Mouse (Mus musculus): ENCODE measurements at regions not wholly inside any gene's neighbourhood (a gene's known extent, or its start where the extent isn't known, plus 50 kb on each side); places are given as distances from the start of the nearest gene placed in this dataset.
"Not testable (repeated sequence)": the region's sequence is repeated elsewhere in the genome, so short reads cannot be mapped to it uniquely, and the experiment has no call there.

DNA sequence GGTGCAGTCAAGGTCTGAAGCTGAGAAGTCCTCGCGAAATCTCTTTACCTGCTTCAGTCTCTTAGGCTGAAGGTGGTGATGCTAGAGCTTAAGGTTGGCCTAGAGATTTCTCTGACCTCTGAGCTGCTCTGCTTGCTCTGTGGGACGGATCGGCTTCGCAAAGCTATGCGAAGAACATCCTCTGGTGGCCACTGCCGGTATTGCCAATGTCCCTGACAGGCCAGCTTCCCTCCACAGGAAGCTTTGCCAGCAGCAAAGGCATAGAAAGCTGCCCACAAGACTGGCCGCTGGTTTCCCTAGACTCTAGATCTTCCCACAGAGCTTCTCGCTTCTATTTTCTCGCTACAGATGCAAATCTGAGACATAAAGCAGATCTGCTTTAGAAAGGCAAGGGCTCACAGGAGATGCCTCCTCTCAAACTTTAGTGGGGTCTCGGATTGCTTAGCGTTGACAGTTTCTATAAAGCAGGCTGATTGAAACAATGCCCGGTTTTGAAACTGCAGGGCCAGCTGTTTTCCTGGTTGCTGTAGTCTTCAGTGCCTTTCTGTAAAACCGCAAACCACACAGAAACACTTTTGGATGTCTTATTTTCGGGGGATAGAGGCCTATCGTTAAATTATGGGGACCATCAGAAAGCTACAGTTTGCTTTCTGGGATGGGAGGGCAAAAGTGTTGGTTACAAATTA, 153.7 kb downstream of the Car8 start:
- DNase-seq (ENCODE audit: low spot score) (peak; percentile 88), ATAC-seq (replicated peaks; ENCODE audit: low FRiP score) (peak; percentile 88)
- Histone ChIP-seq H3K9ac (ENCODE audit: low read length) (no peak overlapping the region), H3K4me2 (ENCODE audit: low read depth, low read length, severe bottlenecking) (peak overlapping the region; percentile 11; the same call in 1 of the 2 replicates), H3K9me3 (ENCODE audit: control insufficient read depth, low read length) (no peaks in the 10 kb centered on the region), H3K27ac (ENCODE audit: low read depth, low read length) (no peak overlapping the region), H3K4me1 (replicated peaks; ENCODE audit: control insufficient read depth, insufficient read depth, low read length) (peaks cover 3% of the 10 kb centered on the region; the same call in 1 of the 2 replicates), H3K27me3 (ENCODE audit: control insufficient read depth, insufficient read depth, low read length) (no peaks in the 10 kb centered on the region), H3K4me3 (ENCODE audit: low read depth, low read length) (no peak overlapping the region), H3K36me3 (ENCODE audit: control insufficient read depth, insufficient read depth, low read length) (no peaks in the 10 kb centered on the region)
- WGBS, result 31% methylated on average over 16 of the region's 16 CpGs

DNA sequence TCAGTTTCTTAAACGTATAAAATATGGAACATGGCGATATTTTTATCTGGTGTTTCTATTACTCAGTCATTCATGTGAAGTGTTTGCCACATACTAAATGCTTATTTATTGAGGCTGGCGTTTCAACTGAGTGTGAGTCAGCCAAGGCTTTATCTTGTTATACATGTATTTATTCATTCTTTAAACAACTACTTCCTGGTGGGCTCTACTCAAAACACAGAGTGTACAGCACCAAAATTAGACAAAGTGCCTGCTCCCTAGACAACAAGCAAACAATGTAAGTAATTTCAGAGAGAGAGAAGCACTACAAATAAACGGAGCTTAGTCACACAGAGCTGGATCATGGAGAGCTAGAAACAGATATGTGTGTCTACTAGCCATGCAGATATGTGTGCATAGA, 159.5 kb downstream of the Car8 start:
- ATAC-seq (replicated peaks; ENCODE audit: low FRiP score), result no peak
- no peak for DNase-seq (ENCODE audit: low spot score)
- no peak overlapping the region for H3K27ac ChIP-seq (ENCODE audit: low read depth, low read length)

DNA sequence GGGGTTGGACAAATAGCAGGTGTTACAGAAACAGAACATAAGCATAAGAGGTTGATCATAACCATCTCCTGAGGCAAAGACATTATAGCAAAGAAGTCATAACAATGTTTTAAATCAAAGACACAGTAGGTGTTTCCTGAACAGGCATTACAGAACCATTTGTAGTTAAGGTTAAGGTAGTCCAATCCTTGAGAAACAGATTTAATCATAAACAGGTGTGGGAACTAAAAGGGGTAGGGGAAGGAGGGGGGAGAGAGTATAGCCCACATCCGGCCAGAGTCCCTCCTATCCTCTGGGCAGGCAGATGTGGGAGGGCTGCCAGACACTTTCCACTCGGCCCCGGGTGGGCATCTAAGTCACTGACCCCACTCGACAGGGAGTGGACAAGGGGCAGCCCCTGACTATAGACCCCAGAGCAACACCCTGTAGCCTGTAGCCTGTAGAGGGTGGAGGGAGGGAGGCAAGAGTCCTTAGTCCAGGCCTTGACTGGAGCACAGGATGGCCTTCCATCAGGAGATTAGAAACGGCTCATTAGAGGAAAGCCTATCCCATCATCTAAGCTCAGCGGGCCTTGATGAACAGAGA, 165.8 kb downstream of the Car8 start:
- Histone ChIP-seq H3K4me1 (replicated peaks; ENCODE audit: control insufficient read depth, insufficient read depth, low read length) (no peaks in the 10 kb centered on the region), H3K36me3 (ENCODE audit: control insufficient read depth, insufficient read depth, low read length) (no peaks in the 10 kb centered on the region), H3K27ac (ENCODE audit: low read depth, low read length) (no peak overlapping the region), H3K9me3 (ENCODE audit: control insufficient read depth, low read length) (no peaks in the 10 kb centered on the region), H3K27me3 (ENCODE audit: control insufficient read depth, insufficient read depth, low read length) (no peaks in the 10 kb centered on the region), H3K4me2 (ENCODE audit: low read depth, low read length, severe bottlenecking) (no peak overlapping the region), H3K9ac (ENCODE audit: low read length) (no peak overlapping the region), H3K4me3 (ENCODE audit: low read depth, low read length) (no peak overlapping the region)
- ATAC-seq (replicated peaks; ENCODE audit: low FRiP score), result no peak
- WGBS, result 84% methylated on average over 6 of the region's 6 CpGs
- DNase-seq (ENCODE audit: low spot score), result no peak

More for the DNA sequence above, 159.5 kb downstream of the Car8 start:
- WGBS, result 75% methylated on average over 4 of the region's 4 CpGs
- H3K9ac ChIP-seq (ENCODE audit: low read length), result no peak overlapping the region
- no peaks in the 10 kb centered on the region for H3K4me1 ChIP-seq (replicated peaks; ENCODE audit: control insufficient read depth, insufficient read depth, low read length)
- no peaks in the 10 kb centered on the region for H3K27me3 ChIP-seq (ENCODE audit: control insufficient read depth, insufficient read depth, low read length)
- H3K36me3 ChIP-seq (ENCODE audit: control insufficient read depth, insufficient read depth, low read length), result no peaks in the 10 kb centered on the region
- H3K4me3 ChIP-seq (ENCODE audit: low read depth, low read length), result no peak overlapping the region
- H3K4me2 ChIP-seq (ENCODE audit: low read depth, low read length, severe bottlenecking), result no peak overlapping the region
- H3K9me3 ChIP-seq (ENCODE audit: control insufficient read depth, low read length), result no peaks in the 10 kb centered on the region

DNA sequence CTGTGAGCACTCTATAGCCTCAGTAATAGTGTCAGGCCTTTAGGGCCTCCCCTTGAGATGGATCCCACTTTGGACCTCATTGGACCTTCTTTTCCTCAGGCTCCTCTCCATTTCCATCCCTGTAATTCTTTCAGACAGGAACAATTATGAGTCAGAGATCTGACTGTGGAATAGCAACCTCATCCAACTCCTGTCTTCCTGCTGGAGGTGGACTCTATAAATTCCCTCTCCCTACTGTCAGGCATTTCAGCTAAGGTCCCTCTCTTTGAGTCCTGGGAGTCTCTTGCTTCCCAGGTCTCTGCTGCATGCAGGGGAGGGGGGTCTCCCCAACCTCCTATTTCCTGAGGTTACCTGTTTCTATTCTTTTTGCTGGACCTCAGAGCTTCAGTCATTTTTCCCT, 168.1 kb downstream of the Car8 start:
- not testable (repeated sequence) for H3K27me3 ChIP-seq (ENCODE audit: control insufficient read depth, insufficient read depth, low read length); H3K9me3 ChIP-seq (ENCODE audit: control insufficient read depth, low read length); H3K9ac ChIP-seq (ENCODE audit: low read length); H3K4me1 ChIP-seq (replicated peaks; ENCODE audit: control insufficient read depth, insufficient read depth, low read length); H3K36me3 ChIP-seq (ENCODE audit: control insufficient read depth, insufficient read depth, low read length); H3K27ac ChIP-seq (ENCODE audit: low read depth, low read length); H3K4me2 ChIP-seq (ENCODE audit: low read depth, low read length, severe bottlenecking); ATAC-seq (replicated peaks; ENCODE audit: low FRiP score); H3K4me3 ChIP-seq (ENCODE audit: low read depth, low read length); DNase-seq (ENCODE audit: low spot score)

DNA sequence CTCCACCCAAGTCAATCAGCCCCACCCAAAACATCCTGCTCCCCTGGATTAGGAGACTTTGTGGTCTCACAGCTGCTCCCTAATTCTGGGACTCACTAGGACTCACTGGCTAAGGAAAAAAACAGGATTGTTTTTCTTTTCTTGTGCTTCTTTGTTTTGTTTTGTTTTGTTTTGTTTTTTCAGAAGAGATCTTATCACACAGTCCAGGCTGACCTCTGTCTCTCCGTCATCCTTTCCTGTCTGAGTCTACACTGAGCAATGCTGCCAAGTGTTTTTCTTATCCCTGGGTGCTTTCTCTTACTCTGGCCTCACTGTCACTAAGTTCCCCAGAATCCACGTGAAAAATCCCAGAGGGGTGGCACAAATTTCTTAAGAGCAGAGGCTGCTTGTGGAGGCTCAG, 170.8 kb downstream of the Car8 start:
- 59% methylated on average over 2 of the region's 2 CpGs for WGBS
- no peak for ATAC-seq (replicated peaks; ENCODE audit: low FRiP score)

DNA sequence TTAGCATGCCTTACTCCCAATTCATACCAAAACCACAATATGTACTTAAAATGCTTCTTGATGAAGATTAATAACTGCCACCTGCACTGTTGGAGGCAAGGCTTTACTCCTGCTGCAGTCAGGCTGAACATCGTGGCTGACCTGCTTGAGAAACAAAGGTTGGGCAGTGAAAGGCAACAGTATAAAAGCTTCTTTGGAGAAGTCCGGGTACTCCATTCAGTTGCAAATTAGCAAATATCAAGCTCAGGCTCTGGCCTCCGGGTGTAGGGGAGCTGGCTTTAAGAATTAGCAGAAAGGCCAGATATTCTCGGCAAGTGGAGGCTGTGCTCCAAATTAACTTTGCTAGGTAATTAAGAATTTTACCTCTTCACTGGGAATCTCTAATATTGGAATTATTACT, 197.1 kb downstream of the Car8 start:
- no peaks in the 10 kb centered on the region for H3K27me3 ChIP-seq (ENCODE audit: control insufficient read depth, insufficient read depth, low read length)
- H3K4me2 ChIP-seq (ENCODE audit: low read depth, low read length, severe bottlenecking), result no peak overlapping the region
- ATAC-seq (replicated peaks; ENCODE audit: low FRiP score), result no peak
- H3K4me1 ChIP-seq (replicated peaks; ENCODE audit: control insufficient read depth, insufficient read depth, low read length), result no peaks in the 10 kb centered on the region
- H3K4me3 ChIP-seq (ENCODE audit: low read depth, low read length), result no peak overlapping the region
- H3K27ac ChIP-seq (ENCODE audit: low read depth, low read length), result no peak overlapping the region
- WGBS, result 22% methylated on average over 4 of the region's 4 CpGs
- no peak for DNase-seq (ENCODE audit: low spot score)
- H3K9me3 ChIP-seq (ENCODE audit: control insufficient read depth, low read length), result no peaks in the 10 kb centered on the region; the same call in 1 of the 2 replicates
- H3K9ac ChIP-seq (ENCODE audit: low read length), result no peak overlapping the region
- H3K36me3 ChIP-seq (ENCODE audit: control insufficient read depth, insufficient read depth, low read length), result no peaks in the 10 kb centered on the region

More for the DNA sequence above, 170.8 kb downstream of the Car8 start:
- Histone ChIP-seq H3K4me1 (replicated peaks; ENCODE audit: control insufficient read depth, insufficient read depth, low read length) (no peaks in the 10 kb centered on the region), H3K36me3 (ENCODE audit: control insufficient read depth, insufficient read depth, low read length) (no peaks in the 10 kb centered on the region), H3K4me3 (ENCODE audit: low read depth, low read length) (no peak overlapping the region), H3K27me3 (ENCODE audit: control insufficient read depth, insufficient read depth, low read length) (no peaks in the 10 kb centered on the region), H3K9ac (ENCODE audit: low read length) (no peak overlapping the region), H3K4me2 (ENCODE audit: low read depth, low read length, severe bottlenecking) (no peak overlapping the region), H3K27ac (ENCODE audit: low read depth, low read length) (no peak overlapping the region), H3K9me3 (ENCODE audit: control insufficient read depth, low read length) (no peaks in the 10 kb centered on the region)
- no peak for DNase-seq (ENCODE audit: low spot score)

DNA sequence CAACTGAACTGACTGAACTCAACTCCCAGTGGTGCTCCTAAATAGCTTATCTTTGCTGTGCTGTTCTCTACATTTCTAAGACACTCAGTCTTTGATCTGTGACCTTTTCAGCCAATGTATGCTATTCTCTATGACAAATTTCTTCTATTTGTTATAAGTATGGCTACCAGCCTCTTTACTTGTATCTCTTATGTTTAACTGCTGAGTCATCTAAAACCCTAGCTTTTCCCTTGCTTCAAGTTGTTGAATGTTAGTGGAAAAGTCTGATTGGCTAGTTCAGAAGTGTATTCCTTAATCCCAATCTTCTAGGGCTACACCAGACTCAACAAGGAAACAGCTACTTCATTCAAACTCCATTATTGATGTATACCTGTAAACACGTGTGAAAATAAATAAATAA, 201.0 kb downstream of the Car8 start:
- WGBS, result 95% methylated on average over 1 of the region's 1 CpGs
- Histone ChIP-seq H3K4me3 (ENCODE audit: low read depth, low read length) (no peak overlapping the region), H3K27me3 (ENCODE audit: control insufficient read depth, insufficient read depth, low read length) (no peaks in the 10 kb centered on the region), H3K27ac (ENCODE audit: low read depth, low read length) (no peak overlapping the region), H3K36me3 (ENCODE audit: control insufficient read depth, insufficient read depth, low read length) (no peaks in the 10 kb centered on the region), H3K4me1 (replicated peaks; ENCODE audit: control insufficient read depth, insufficient read depth, low read length) (no peaks in the 10 kb centered on the region), H3K9ac (ENCODE audit: low read length) (no peak overlapping the region), H3K4me2 (ENCODE audit: low read depth, low read length, severe bottlenecking) (no peak overlapping the region), H3K9me3 (ENCODE audit: control insufficient read depth, low read length) (no peaks in the 10 kb centered on the region; the same call in 1 of the 2 replicates)
- DNase-seq (ENCODE audit: low spot score), result no peak
- ATAC-seq (replicated peaks; ENCODE audit: low FRiP score), result no peak

DNA sequence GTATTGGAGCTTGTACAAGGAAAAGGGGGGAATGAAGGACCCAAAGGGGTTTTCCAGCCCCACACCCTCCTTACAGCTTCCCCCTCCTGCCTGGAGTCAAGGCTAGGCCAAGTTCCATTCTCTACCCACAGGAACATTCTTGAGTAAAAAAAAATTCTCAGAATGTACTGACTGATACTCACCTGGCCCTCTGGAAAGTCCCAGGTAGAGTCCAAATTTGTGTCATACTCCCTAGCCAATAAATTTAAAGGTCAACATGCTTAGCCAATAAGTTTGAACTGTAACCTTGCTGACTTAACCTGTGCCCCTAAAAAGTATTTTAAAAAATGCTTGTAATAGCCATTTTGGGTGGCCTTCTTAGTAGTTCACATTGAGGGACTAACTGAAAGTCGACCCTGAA, 205.4 kb downstream of the Car8 start:
- H3K9ac ChIP-seq (ENCODE audit: low read length); H3K27ac ChIP-seq (ENCODE audit: low read depth, low read length); H3K36me3 ChIP-seq (ENCODE audit: control insufficient read depth, insufficient read depth, low read length); H3K27me3 ChIP-seq (ENCODE audit: control insufficient read depth, insufficient read depth, low read length); DNase-seq (ENCODE audit: low spot score); ATAC-seq (replicated peaks; ENCODE audit: low FRiP score); H3K4me3 ChIP-seq (ENCODE audit: low read depth, low read length); H3K4me2 ChIP-seq (ENCODE audit: low read depth, low read length, severe bottlenecking); H3K9me3 ChIP-seq (ENCODE audit: control insufficient read depth, low read length); H3K4me1 ChIP-seq (replicated peaks; ENCODE audit: control insufficient read depth, insufficient read depth, low read length): not testable (repeated sequence)
- WGBS, result 83% methylated on average over 1 of the region's 1 CpGs

DNA sequence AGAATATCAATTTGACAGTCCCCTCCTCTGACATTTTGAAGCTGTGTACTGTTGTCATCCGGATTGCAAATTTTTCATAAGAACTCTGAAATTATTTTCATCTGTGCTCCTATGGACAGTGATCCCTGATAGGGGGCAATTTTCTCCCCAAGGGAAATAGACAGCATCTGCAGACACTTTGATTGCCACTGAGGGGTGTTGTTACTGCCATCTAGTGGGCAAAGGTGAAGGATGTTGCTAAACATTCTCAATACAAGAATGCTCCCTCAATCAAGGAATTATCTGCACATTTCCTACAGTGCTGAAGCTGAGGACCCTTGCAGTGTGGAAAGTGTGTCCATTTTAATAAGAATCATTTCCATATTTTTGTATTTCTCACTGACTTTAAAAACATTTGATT, 233.7 kb downstream of the Car8 start:
- Histone ChIP-seq H3K27ac (ENCODE audit: low read depth, low read length) (no peak overlapping the region), H3K4me2 (ENCODE audit: low read depth, low read length, severe bottlenecking) (no peak overlapping the region), H3K9ac (ENCODE audit: low read length) (no peak overlapping the region), H3K4me3 (ENCODE audit: low read depth, low read length) (no peak overlapping the region), H3K36me3 (ENCODE audit: control insufficient read depth, insufficient read depth, low read length) (no peaks in the 10 kb centered on the region), H3K27me3 (ENCODE audit: control insufficient read depth, insufficient read depth, low read length) (peaks cover under 1% of the 10 kb centered on the region; the same call in 1 of the 2 replicates), H3K9me3 (ENCODE audit: control insufficient read depth, low read length) (no peaks in the 10 kb centered on the region; the same call in 1 of the 2 replicates), H3K4me1 (replicated peaks; ENCODE audit: control insufficient read depth, insufficient read depth, low read length) (no peaks in the 10 kb centered on the region)
- ATAC-seq (replicated peaks; ENCODE audit: low FRiP score) (peak; percentile 55; the same call in 1 of the 2 replicates), DNase-seq (ENCODE audit: low spot score) (no peak)
- WGBS, result 15% methylated on average over 1 of the region's 1 CpGs

Measured in forebrain, embryonic 11.5 days (tissue).